Mouse (Mus musculus): ENCODE data around the gene Tnni3k.

The Tnni3k gene

DNA sequence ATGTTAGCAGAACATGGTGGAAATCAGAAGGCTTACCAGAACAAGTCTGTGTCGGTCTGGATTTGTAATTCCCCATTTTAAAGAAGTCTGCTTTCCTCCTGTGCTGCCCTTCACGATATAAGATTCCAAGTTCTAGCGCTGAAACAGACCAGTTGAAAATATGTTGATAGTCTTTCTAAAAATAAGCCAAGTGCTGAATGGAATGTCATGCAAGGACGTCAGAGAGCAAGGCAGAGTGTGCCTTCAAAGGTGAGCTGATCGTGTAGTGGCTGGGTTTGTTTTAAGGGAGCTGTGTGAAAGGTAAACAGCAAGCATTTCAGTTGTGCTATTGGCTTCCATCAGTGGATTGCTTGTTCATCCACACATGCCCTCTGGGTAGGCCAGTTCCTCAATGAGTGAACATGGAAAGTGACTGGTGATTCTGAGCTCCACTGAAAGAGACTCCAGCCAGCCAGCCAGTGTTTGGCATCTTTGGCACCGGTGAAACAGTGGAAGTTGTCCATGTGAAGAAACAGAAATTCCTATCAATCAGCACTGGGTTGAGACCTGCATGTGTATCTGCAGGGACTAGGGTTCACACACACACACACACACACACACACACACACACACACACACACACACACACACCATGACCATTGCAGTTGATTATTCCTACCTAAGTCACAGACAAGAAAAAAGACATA lies at the start of gene Tnni3k:
Tnni3k (minus strand) TSS at position 177 of the 686 bp plus-strand sequence.
- in situ Hi-C loops (cut with MboI, MseI): no loop called here

GRCm38 (mm10) chr3:155099266-155099665 lies 44.1 kb upstream of the Tnni3k start:
- in situ Hi-C loops (cut with MboI, MseI): no loop called here

DNA sequence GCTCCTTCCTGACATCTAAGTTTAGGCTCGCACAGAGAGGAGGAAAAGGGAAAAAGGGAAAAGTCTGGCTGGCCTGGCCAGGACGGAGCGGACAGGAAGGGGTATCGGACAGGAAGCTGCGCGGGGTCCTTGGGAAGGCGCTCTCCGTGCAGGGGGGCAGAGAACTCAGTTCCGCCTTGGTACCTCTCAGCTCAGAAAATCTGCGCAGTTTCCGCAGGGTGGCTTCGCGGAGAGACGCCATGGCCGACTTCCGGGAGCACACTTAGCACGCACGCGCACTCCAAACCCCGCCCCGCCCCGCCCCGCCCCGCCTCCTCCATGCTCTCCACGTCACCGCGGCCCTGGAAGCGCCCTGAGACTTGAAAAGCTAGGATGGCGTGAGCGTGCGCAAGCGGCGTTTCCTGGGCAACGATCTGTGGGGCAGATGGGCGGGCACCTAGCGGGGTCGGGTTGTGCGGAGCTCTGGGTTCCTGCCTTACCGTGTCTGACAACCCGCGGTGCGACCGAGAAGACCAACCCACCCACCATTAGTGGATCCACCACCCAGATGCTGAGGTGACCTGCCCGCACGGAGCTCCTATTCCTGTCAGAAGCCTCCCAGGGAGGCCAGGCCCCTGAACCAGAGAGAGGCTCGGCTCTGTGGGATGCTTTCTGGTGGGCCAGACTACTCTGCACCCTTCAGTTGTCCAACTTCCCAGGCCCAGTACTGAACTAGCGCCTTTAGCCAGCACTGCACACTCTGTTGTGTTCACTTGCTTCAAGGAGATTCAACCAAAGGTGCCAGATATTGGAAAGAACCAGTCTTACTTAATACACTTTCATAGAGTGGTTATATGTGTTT lies 38.1 kb upstream of the Tnni3k start, which contains the start of the genes Fpgt and Lrriq3:
Fpgt (minus strand) TSS at position 288 of the 841 bp plus-strand sequence.
Lrriq3 (plus strand) TSS at position 319 of the 841 bp plus-strand sequence.
- in situ Hi-C loops (cut with MboI, MseI): loop anchor here (5.0 kb wide), 1 partner anchor 501 kb away; no protein-coding TSS in a partner anchor

- in situ Hi-C loops (cut with MboI, MseI): loop anchor here (5.0 kb wide), 1 partner anchor 500 kb away; no protein-coding TSS in a partner anchor
These were observed 36.9 kb upstream of the Tnni3k start for GRCm38 (mm10) chr3:155092081-155092480.

DNA sequence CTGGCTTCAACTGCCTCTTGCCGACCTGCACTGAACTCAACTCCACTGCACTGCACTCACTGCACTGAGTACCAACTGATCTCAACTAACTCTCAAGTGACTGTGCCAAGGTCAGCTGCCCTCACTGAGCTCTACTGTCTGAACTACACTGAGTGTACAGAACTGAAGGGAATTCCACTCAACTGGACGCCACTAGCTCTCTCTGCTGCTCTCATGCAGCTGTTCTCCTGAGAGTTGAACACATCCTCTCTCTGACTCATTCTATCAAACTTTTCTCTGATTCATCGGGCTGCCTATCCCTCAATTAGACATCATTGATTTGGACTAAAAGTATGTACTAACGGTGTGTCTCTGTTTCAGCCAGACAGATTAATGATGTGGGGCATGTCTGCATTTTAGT lies 22.7 kb upstream of the Tnni3k start:
- in situ Hi-C loops (cut with MboI, MseI): no loop called here

DNA sequence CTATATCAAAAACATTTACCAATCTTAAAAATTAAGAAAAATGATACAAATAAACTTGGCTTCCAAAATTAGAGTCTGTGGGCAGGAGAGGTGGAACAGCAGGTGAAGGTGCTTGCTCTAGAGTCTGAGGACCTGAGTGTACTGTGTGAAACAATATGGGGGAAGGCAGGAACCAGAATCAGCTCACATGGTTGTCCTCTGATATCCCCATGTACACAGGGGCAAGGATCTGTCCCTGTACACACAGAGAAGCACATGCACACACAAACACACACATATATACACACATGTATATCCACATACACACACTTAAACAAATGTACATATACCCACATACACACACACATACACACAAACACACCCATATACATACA lies 4.2 kb upstream of the Tnni3k start:
- in situ Hi-C loops (cut with MboI, MseI): no loop called here

- in situ Hi-C loops (cut with MboI, MseI): no loop called here
These were observed 3.7 kb upstream of the Tnni3k start for GRCm38 (mm10) chr3:155058800-155059448.

- in situ Hi-C loops (cut with MboI, MseI): no loop called here
These were observed 2.4 kb upstream of the Tnni3k start for GRCm38 (mm10) chr3:155057566-155057965.

GRCm38 (mm10) chr3:155056606-155057005 lies 1.4 kb upstream of the Tnni3k start:
- in situ Hi-C loops (cut with MboI, MseI): no loop called here

DNA sequence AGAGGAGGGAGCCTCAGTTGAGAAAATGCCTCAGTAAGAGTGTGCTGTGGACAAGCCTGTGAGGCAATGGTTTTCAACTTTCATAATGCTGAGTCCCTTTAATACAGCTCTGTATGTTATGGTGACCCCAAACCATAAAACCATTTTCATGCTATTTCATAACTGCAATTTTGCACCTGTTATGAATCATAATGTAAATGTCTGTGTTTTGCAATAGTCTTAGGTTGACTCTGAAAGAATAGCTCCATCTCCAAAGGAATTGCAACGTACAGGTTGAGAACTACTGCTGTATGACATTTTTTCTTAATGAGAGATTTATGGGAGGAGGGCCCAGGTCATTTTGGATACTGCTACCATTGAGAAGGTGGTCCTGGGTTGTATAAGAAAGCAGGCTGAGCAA lies 2.0 kb downstream of the Tnni3k start:
- in situ Hi-C loops (cut with MboI, MseI): no loop called here

DNA sequence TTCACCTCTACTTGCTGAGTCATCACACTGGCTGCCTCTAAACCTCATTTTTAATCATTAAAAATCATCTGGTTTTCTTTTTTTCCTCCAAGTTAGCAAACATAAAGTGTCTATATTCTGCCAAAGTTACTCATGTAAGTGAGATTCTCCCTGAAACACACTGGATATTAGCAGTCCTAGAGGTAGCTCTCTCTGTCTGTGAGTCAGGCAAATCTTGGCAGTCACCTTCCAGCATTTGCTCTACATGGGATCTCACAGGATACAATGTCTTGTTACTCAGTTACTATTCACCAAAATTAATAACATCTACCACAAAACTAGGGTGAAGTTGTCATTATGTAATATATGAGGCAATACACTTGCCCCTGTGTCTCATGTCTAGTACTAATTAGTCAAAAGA lies 3.2 kb downstream of the Tnni3k start:
- in situ Hi-C loops (cut with MboI, MseI): no loop called here

GRCm38 (mm10) chr3:155039012-155039836 lies 16.0 kb downstream of the Tnni3k start:
- in situ Hi-C loops (cut with MboI, MseI): no loop called here

GRCm38 (mm10) chr3:155034323-155034722 lies 20.9 kb downstream of the Tnni3k start:
- in situ Hi-C loops (cut with MboI, MseI): no loop called here

DNA sequence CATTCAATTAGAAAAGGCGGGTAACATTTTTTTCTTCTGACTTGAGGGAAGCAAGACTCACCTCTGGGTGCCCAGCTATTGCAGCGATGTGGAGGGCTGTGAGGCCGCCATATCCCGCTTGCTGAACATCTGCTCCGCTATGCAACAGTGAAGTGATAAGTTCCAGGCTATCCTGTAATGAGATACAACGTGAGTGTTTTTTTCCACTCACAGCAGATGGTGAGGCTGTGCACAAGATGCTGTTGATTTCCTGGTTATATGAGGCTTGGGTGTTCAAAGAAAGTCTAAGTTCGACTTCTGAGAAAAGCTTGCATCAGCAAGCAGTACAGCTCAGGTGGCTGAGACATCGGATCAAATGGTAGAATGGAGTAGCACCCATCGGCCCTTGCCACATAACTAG lies 25.0 kb downstream of the Tnni3k start:
- in situ Hi-C loops (cut with MboI, MseI): no loop called here

- in situ Hi-C loops (cut with MboI, MseI): no loop called here
These were observed 52.4 kb downstream of the Tnni3k start for GRCm38 (mm10) chr3:155002781-155003180.

- in situ Hi-C loops (cut with MboI, MseI): no loop called here
These were observed 54.2 kb downstream of the Tnni3k start for GRCm38 (mm10) chr3:155001056-155001455.

DNA sequence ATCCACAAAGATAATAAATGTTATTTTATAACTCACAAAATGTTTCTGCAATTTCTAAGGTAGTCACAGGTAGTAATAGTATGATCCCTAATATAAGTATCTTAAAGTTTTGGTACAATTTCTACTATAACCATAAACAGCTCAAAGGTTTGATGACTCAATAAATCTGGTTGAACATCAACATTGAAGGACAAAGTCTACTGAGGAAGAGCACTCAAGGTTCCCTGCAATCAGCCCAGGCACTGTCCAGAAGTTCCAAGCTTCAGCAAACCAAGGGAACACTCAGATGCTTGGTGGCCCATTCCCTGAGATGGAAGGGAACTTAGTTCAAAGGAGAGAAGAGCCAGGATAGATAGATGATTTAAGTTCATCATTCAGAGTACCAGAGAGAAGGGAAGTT lies 62.5 kb downstream of the Tnni3k start:
- in situ Hi-C loops (cut with MboI, MseI): no loop called here

GRCm38 (mm10) chr3:154979101-154979500 lies 76.1 kb downstream of the Tnni3k start:
- in situ Hi-C loops (cut with MboI, MseI): no loop called here

GRCm38 (mm10) chr3:154971626-154972025 lies 83.6 kb downstream of the Tnni3k start:
- in situ Hi-C loops (cut with MboI, MseI): no loop called here

DNA sequence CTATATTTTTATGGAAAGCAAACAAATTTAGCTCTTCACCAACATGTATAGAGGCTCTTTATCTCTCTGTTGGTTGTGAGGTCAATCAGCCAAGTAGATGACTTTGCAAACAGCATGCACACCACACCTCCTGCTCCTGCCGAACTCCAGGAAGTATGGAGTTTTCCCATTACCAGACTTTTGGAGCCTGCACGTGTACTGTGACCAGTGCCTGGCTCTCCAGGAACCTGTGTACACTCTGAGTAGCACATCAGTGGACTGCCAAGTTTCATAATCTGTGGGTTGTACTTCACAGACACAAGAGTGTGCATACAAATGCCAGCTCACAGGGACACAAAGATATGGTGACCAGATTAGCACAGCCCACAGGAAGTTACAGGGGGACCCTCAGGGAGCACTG lies 84.2 kb downstream of the Tnni3k start:
- in situ Hi-C loops (cut with MboI, MseI): no loop called here

DNA sequence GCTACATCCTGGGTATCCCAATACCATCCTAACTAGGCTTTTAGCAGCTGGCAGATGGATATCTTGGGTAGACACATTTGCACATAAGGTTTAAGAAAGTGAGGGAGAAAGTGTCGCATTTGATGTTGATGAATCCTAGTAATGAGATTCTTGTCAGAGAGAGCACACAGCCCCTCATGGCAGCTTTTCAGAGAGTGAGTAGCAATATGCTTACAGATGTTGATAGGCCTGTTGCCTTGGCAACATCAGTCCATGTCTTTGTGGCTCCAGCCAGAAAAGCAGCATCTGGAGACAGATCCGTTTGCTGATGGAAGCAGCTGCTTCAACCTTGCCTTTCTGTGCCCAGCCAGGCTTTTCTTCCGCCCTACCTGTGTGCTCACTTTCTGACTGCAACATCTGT lies 93.9 kb downstream of the Tnni3k start:
- in situ Hi-C loops (cut with MboI, MseI): no loop called here
